Mouse (Mus musculus) CH12.LX (cell line): ENCODE measurements around the gene 2010106E10Rik.

Source experiments
- CHD2 ChIP-seq: IDR thresholded peaks from 2 replicates; pipeline ENCODE4 v1.6.1; 2011; ENCODE audit warnings: low read length, improper control_type of control experiment
- CTCF ChIP-seq, 2 experiments: IDR thresholded peaks in 1 of 2; conservative IDR thresholded peaks in 1 of 2; 2 replicates each; pipeline ENCODE4 v1.5.1; 2011 to 2012; ENCODE audit warnings: low read depth in 2 of 2, low read length in 2 of 2, improper control_type of control experiment in 1 of 2, inconsistent platforms in 1 of 2, mild to moderate bottlenecking in 1 of 2, moderate library complexity in 1 of 2
- ELF1 ChIP-seq: IDR thresholded peaks from 2 replicates; pipeline ENCODE4 v1.6.1; 2014; ENCODE audit warnings: low read depth, mild to moderate bottlenecking, inconsistent platforms, low read length, improper control_type of control experiment
- EP300 ChIP-seq: IDR thresholded peaks from 2 replicates; pipeline ENCODE4 v1.6.1; 2011; ENCODE audit warnings: low read length, improper control_type of control experiment
- GABPA ChIP-seq: IDR thresholded peaks from 2 replicates; pipeline ENCODE4 v1.6.1; 2012; ENCODE audit warnings: low read depth, low read length, improper control_type of control experiment, inconsistent platforms; ENCODE audit not compliant: insufficient replicate concordance
- HCFC1 ChIP-seq: IDR thresholded peaks from 2 replicates; pipeline ENCODE4 v1.6.1; 2012; ENCODE audit warnings: low read depth, mild to moderate bottlenecking, inconsistent platforms, low read length, improper control_type of control experiment
- JUND ChIP-seq: conservative IDR thresholded peaks from 2 replicates; pipeline ENCODE4 v1.6.1; 2011; ENCODE audit warnings: low read depth, low read length, improper control_type of control experiment
- MAX ChIP-seq: IDR thresholded peaks from 2 replicates; pipeline ENCODE4 v1.6.1; 2011; ENCODE audit warnings: low read length, improper control_type of control experiment
- MAZ ChIP-seq: IDR thresholded peaks from 2 replicates; pipeline ENCODE4 v1.6.1; 2012; ENCODE audit warnings: low read depth, mild to moderate bottlenecking, inconsistent platforms, low read length, improper control_type of control experiment, moderate library complexity
- MXI1 ChIP-seq: IDR thresholded peaks from 2 replicates; pipeline ENCODE4 v1.6.1; 2011; ENCODE audit warnings: mild to moderate bottlenecking, low read depth, low read length, improper control_type of control experiment
- POLR2A ChIP-seq: IDR thresholded peaks from 2 replicates; pipeline ENCODE4 v1.6.1; 2011; ENCODE audit warnings: low read depth, mild to moderate bottlenecking, improper control_type of control experiment, low read length
- RCOR1 ChIP-seq: conservative IDR thresholded peaks from 2 replicates; pipeline ENCODE4 v1.6.1; 2012; ENCODE audit warnings: low read depth, mild to moderate bottlenecking, inconsistent platforms, low read length, improper control_type of control experiment
- TCF12 ChIP-seq: IDR thresholded peaks from 2 replicates; pipeline ENCODE4 v1.6.1; 2014; ENCODE audit warnings: low read depth, mild to moderate bottlenecking, inconsistent platforms, low read length, improper control_type of control experiment
- ZC3H11A ChIP-seq: IDR thresholded peaks from 2 replicates; pipeline ENCODE4 v1.6.1; 2012; ENCODE audit warnings: low read depth, mild to moderate bottlenecking, inconsistent platforms, low read length, improper control_type of control experiment

- TF ChIP-seq EP300 (no peak), POLR2A (no peak), CTCF (conservative IDR thresholded peaks at IDR 0.05 in 1 of 2, IDR thresholded peaks at IDR 0.05 in 1 of 2; ENCODE audit: low read depth in 2 of 2, low read length in 2 of 2) (no peak), MAX (no peak), RCOR1 (no peak), HCFC1 (no peak), JUND (no peak), CHD2 (no peak), MXI1 (no peak), GABPA (no peak), TCF12 (no peak), MAZ (no peak), ZC3H11A (no peak), ELF1 (no peak)
These were observed 106.4 kb downstream of the 2010106E10Rik start for GRCm38 (mm10) chrX:112601306-112602120.
